Mouse (Mus musculus): ENCODE measurements around the gene Plekhb1.
A peak's percentile ranks its signal among the peaks of the same experiment; 100 is the strongest.

Gene Plekhb1

GRCm38 (mm10) chr7:100662231-100662630, at the start of gene Plekhb1:
TSS of gene Plekhb1 (minus strand) at chr7:100662414.
- DNase-seq (ENCODE audit: low spot score in 2 of 2), result no peak

DNA sequence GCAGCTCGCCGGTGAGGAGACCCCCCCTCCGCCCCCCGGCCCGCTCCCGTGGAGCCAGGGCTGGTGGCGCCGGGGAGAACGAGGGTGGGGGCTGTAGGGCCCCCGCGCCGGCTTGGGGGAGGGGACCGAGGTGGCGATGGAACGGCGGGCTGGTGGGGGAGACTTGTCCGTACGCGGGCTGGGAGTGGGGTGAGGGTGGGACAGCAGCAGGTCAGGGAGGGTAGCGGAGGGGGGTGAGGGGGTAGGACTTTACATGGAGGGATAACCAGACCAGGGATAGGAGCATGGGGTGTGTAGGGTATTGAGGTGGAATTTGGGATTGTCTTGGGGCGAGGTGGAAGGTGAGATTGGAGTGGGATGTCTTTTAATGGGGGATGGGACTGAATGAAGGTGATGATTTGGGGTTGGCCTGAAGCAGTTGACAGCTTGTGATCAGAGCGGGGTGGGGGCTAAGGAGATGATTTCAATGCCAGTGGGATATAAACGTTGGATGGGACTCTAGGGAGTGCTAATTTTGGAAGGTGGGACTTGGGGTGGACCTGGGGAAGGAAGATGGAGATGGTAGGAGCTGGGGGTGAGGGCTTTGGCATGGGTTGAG, 44.8 kb upstream of the Plekhb1 start:
- peak in 1 of 2 experiments; percentile 31 for DNase-seq (ENCODE audit: low spot score in 2 of 2)

GRCm38 (mm10) chr7:100706143-100706841, 44.1 kb upstream of the Plekhb1 start, which contains the start of gene Fam168a:
TSS of gene Fam168a (plus strand) at chr7:100706635.
- DNase-seq (ENCODE audit: low spot score in 2 of 2), result peak; percentile 91 to 94

DNA sequence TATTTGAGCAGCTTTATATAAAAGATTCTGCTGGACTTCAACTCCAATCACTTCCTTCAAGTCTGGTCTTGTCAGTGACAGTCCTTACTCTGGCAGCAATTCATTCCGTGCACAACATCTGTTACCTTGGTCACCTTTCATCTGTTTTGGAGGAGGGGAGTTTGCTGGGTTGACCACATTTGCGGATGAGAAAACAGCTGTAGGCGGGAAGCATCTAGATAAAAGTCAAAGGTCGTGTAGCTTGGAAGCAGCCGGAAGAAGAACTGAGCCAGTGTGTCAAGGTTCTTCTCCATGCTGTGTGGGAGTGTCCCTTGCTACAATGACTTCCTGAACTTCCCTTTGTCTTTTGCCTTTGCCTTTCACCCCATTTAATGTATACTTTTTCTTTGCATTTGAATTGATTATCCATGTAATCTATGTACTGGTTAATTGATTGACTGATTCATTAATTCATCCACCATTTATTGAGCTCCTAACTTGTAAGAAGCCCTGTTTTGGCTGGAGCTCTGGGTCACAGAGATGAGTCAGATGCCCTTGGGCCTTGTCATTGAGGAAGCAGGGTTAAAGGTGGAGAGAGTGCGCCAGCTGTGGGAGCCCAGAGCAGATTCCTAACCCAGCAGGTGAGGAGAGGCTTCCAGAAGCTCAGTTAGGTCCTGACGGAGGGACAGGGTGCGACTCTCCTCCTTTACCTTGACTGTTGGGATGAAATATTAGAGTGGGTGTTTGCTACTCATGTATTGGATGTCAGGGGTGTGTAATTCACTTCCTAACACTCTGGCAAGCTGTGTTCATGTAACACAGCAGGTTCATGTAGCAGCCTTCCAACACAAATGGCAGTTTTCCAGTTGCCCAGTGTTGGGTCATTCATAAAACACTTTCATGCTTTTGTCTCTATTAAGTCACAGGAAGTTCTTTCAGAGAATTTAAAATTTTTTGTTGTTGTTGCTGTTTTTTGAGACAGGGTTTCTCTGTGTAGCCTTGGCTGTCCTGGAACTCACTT, 37.9 kb upstream of the Plekhb1 start:
- DNase-seq (ENCODE audit: low spot score in 2 of 2), result no peak

GRCm38 (mm10) chr7:100693199-100693598, 31.0 kb upstream of the Plekhb1 start:
- no peak for DNase-seq (ENCODE audit: low spot score in 2 of 2)

GRCm38 (mm10) chr7:100688471-100688870, 26.3 kb upstream of the Plekhb1 start:
- DNase-seq (ENCODE audit: low spot score in 2 of 2), result no peak

- DNase-seq (ENCODE audit: low spot score in 2 of 2), result peak in 1 of 2 experiments; percentile 58
These were observed 23.1 kb upstream of the Plekhb1 start for GRCm38 (mm10) chr7:100685061-100686030.

- peak in 1 of 2 experiments; percentile 75 for DNase-seq (ENCODE audit: low spot score in 2 of 2)
These were observed 22.3 kb upstream of the Plekhb1 start for GRCm38 (mm10) chr7:100684538-100684937.

DNA sequence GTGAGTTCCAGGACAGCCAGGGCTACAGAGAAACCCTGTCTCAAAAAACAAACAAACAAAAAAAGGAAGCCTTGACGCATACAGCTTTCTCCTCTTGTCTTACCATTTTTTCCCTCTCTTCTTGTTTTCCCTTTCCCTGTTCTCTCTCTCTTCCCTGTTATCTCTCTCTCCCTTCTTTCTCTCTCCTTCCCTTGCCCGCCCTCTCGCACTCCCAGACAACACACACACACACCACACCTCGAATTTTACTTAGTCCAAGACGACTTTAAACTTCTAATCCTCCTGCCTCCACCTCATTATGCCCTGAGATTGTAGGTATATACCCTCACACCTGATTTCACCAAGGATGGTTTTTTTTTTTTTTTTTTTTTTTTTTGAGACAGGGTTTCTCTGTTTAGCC, 21.9 kb upstream of the Plekhb1 start:
- no peak for DNase-seq (ENCODE audit: low spot score in 2 of 2)

GRCm38 (mm10) chr7:100683241-100683640, 21.0 kb upstream of the Plekhb1 start:
- no peak for DNase-seq (ENCODE audit: low spot score in 2 of 2)

DNA sequence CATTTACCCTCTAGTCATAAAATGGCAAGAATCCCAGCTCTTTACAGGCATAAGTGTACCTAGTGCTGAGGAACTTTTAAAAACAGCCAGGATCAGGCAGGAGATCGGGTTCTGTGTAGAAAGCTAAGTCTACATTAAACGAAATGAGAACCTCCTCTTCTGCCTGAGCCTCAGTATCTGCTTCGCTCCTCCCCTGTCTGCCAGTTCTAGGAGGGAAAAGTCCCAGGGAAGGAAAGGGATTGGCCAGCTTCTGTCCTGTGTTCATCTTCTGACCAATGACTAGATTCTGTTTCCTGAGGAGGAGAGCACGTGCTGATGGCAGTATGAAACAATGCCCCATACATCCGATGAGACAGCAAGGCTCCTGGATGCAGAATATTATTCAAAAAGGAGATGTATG, 18.9 kb upstream of the Plekhb1 start:
- no peak for DNase-seq (ENCODE audit: low spot score in 2 of 2)

DNA sequence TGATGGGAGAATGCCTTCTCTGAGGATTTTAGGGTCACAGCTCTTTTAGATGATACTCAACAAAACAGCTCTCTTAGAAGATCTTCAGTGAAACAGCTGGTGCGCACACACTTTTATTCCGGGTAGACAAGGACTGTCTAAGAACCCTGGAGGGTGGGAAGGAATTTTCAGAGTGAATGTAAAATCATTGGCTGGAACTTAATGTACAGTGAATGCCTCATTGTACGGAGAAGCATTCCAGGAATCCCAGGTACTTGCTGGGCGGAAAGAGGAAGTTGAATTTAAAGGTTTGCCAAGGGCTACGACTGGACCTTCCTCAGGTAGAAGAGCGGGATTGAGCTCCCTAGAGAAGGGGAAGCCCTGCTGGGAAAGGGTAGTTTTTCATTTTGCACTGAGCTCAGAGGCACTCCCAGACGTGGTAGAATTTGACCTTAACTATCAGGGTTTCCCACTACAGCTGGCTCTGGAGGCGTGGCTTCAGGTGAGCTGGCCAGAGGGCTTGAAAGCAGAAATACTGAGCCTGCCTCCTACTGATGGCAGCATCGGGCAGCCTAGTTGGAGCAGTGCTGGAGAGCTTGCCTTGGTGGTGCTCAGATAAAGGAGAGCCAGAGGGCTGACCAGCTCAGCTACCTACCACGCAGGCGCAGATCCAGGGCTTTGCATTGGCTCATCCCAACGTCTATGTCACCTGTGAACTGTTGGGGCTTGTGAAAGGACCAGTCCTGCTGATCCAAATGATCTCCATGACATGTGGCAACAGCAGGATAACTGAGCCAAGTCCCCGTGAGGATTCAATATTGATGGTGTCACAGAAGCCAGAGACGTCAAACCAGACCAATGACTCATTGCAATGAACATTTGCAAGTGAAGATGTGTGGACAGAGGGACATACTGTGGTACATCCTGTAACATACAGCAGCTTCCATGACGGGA, 17.0 kb upstream of the Plekhb1 start:
- DNase-seq (ENCODE audit: low spot score in 2 of 2), result no peak

- DNase-seq (ENCODE audit: low spot score in 2 of 2), result no peak
These were observed 15.8 kb upstream of the Plekhb1 start for GRCm38 (mm10) chr7:100678052-100678451.

DNA sequence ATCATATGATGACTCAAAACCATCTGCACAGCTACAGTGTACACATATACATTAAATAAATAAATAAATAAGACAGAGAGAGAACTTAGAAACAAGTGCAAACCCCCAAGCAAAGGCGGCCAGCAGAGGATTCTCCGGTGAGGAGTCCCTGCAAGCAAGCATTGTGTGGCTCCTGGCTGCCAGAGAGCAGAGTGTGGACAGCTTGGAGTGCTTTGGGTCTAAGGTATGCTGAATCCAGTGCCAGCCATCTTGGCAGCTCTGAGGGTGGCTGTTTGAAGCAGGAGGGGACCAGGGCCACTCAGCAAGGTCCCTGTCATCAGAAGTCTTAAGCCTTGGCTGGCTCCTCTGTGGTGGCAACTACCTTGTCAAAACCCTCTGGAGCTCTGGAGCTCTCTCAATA, 12.7 kb upstream of the Plekhb1 start:
- DNase-seq (ENCODE audit: low spot score in 2 of 2), result no peak

DNA sequence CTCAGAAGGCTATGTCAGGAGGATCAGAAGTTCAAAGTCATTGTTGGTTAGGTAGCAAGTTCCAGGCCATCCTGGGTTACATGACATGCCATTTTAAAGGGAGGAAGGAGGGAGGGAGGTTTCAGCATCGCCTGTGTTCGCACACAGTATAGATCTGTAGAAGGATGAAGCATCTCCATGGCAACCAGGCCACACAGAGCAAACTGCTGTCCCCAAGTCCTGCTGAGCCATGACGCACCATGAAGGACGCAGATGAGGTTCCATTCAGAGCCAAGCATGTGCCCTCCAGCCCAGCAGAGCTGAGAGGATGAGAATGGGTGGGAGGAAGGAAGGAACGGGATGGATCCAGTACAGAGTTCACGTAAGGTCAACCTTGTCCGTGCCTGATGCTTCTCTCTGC, 11.2 kb upstream of the Plekhb1 start:
- DNase-seq (ENCODE audit: low spot score in 2 of 2), result no peak

GRCm38 (mm10) chr7:100670646-100671045, 8.4 kb upstream of the Plekhb1 start:
- DNase-seq (ENCODE audit: low spot score in 2 of 2), result peak; percentile 67 to 74

- no peak for DNase-seq (ENCODE audit: low spot score in 2 of 2)
These were observed 1.6 kb upstream of the Plekhb1 start for GRCm38 (mm10) chr7:100663729-100664304.

DNA sequence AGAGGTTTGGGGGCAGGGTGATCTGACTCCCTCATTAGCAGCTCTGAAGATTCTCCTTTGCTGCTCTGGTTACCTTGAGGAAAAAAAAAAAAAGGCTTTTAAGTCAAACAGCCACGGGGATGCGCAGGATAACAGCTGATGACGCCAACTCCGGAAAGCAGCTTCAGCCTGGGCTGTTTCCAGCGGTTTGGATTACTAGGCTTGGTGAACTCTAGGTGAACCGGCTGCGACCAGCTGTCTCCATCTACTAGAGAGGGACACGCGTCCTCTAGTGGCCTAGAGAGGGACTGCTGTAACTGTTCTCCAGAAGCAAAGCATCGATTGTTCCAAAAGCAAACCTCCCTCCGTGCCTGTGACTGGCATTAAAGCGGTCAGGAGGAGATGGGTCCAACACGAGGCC, 976 bp upstream of the Plekhb1 start:
- peak in 1 of 2 experiments; percentile 94 for DNase-seq (ENCODE audit: low spot score in 2 of 2)

- no peak for DNase-seq (ENCODE audit: low spot score in 2 of 2)
These were observed 950 bp downstream of the Plekhb1 start for GRCm38 (mm10) chr7:100661264-100661663.

All from left cerebral cortex, adult 9 months (tissue).